Mouse (Mus musculus): ENCODE measurements around the gene Rnf41.

The Rnf41 gene

DNA sequence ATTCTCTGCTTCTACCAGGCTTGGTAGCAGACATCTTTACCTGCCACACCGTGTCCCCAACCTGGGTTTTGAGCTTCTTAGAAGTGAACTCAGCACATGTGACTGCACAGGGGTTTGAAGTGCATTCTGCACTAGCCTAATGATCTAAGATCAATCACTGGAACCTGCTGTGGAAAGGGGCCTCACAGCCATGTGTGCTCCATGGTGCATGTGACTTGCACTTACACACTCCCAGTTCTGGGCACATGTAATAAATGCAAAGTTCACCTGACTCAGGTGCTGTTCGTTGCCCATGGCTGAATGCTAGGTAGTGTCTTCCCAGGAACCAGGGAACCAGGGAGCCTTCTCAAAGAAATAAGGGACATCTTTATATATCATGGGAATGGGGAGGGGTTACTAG, 22.0 kb downstream of the Rnf41 start:
- DNase-seq, result no peak

GRCm38 (mm10) chr10:128434681-128435080, 23.2 kb downstream of the Rnf41 start:
- peak in 1 of 2 experiments; percentile 27 for DNase-seq

DNA sequence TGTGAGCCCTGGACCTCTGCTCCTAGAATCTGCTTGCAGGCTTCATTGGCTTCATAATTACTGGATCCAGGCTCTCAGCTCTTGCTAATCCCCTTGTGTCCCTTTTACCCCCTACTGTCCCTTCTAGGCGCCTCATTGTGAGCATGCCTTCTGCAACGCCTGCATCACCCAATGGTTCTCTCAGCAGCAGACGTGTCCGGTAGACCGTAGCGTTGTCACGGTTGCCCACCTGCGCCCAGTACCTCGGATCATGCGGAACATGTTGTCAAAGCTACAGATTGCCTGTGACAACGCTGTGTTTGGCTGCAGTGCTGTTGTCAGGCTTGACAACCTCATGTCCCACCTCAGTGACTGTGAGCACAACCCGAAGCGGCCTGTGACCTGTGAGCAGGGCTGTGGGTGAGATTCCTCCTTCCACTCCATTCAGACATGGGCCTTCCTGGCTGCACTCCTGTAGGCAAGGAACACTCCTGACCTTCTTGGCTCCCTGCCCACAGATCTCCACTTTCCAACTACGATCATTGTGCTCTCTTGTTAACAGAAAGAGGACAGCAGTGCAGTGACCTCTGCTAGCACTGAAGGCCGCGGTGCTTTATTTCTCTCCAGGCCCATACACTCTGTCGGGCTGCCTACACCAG, 23.8 kb downstream of the Rnf41 start:
- peak; percentile 75 to 85 for DNase-seq

GRCm38 (mm10) chr10:128435873-128436272, 24.4 kb downstream of the Rnf41 start:
- DNase-seq, result peak in 1 of 2 experiments; percentile 10

- DNase-seq, result peak in 1 of 2 experiments; percentile 27
Observed at GRCm38 (mm10) chr10:128436376-128436775, 24.9 kb downstream of the Rnf41 start.

DNA sequence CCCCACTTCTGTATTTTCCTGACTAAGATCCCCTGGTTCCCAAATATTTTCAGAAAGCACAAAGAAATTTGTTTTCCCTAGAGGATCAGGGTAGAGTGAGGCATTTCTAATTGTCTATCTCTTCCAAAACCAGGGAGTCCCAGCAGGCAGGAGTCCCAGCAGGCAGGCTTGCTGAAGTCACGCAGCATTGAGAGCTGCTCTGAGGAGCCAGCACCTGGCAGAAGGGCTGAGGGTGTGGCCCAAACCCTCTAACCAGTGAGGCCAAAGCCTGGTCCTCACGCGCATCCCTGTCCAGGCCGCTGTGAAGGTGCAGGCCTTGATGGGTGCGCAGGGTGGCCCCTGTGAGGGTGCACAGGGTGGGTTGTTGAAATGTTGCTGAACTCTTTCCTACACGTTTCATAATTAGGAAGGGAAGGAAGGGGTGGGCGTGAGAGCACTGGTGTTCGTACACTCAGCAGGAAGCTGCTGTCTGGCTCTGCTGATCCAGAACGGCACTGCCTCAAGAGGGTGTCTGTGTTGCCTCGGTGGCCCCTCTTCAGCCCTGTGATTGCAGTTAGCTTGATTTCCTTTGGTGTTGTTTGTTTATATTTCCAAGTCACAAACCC, 27.3 kb downstream of the Rnf41 start:
- DNase-seq, result peak; percentile 43 to 51

- DNase-seq, result peak; percentile 49 to 59
Observed at GRCm38 (mm10) chr10:128440407-128440806, 28.9 kb downstream of the Rnf41 start.

DNA sequence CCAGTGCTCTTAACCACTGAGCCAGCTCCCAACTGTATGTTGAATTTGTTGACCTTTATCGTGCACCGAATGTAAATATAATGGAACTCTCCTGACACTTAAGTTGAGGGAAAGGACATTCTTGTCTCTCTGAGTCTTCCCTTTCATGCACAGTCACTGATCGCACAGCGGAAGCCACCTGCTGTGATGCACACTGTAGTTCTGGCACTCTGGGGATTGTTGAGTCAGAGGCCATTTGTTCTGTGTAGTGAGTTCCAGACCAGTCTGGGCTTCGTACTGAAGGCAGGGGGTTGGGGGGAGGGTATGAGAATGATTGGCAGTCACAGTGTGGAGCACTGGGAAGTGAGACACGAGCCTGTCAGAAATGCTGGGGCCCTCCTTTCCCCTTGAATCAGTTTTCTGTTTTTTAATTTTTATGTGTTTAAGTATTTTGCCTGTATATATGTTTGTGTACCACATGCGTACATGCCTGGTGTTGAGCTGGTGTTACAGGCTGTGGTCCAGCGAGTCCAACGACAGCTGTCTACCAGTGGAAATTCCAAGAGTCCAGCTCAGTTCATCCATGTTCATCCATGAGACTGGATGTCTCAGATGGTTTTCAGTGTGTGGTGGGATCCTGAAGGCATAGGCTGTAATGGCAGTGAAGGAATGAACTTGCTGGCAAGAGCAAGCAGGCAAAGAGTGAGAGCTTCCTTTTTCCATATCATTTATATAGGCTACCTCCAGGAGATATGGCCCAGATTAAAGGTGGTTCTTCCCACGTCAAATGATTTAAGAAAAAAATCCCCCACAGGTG, 30.1 kb downstream of the Rnf41 start:
- no peak for DNase-seq

GRCm38 (mm10) chr10:128442718-128443117, 31.3 kb downstream of the Rnf41 start:
- DNase-seq, result no peak

GRCm38 (mm10) chr10:128444354-128444753, 32.9 kb downstream of the Rnf41 start:
- no peak for DNase-seq

DNA sequence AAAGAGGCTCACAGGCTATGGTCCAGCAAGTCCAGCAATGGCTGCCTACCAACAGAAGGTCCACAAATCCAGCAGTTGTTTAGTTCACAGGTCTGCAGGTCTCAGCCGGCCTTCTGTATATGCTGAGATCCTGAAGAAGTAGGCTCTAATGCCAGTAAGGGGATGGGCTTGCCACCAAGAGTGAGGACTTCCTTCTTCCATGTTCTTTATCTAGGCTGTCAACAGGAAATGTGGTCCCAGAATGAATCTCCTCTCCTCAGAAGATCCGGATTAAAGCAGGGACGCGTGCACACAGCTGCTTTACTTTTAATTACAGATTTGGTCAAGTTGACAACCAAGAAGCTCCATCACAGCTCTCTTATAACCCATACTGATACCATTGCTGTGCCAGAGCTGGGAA, 34.0 kb downstream of the Rnf41 start:
- peak in 1 of 2 experiments; percentile 8 for DNase-seq

DNA sequence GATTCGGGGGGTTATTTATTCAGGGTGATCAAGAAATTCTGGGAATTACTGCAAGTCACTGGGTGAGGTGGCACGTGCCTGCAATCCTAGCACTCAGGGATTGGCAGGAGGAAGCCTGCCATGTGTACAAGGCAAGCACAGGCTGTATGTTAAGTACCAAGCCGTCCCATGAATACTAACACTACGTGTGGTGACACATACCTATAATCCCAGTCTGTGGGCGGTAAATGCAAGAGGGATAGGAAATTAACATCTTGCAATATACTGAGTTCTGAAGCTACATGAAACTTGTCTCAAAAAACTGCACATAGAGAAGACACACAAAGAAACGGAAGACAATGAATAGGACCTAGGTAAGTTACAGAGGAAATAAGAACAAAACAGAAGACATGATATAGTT, 39.6 kb downstream of the Rnf41 start:
- no peak for DNase-seq

GRCm38 (mm10) chr10:128454471-128454870, 43.0 kb downstream of the Rnf41 start:
- DNase-seq, result no peak

- DNase-seq, result peak; percentile 77 to 83
Observed at GRCm38 (mm10) chr10:128455280-128455679, 43.8 kb downstream of the Rnf41 start.

DNA sequence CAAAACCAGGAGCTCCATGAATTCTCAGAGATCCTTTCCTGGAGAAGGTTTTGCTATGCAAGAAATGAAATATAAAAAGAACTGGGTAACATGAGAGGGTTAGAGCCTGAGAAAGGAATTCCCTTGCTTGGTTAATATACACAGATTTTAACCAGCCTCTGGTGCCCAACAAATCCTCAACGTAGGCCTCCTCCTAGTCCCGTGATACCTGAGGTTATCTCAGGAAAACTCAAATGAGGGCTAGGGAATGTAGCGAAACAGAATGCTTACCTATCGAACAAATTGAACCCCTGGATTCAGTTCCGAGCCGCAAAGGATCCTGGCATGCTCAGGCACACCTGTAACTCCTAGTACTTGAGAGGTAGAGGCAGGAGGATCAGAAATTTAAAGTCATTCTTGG, 46.2 kb downstream of the Rnf41 start:
- DNase-seq, result peak in 1 of 2 experiments; percentile 21

GRCm38 (mm10) chr10:128458348-128458718, 46.9 kb downstream of the Rnf41 start:
- DNase-seq, result peak; percentile 94 to 95

GRCm38 (mm10) chr10:128458719-128459408, 47.4 kb downstream of the Rnf41 start, which contains the start of gene Smarcc2:
TSS of gene Smarcc2 (plus strand) at chr10:128459248.
- DNase-seq, result peak; percentile 88 to 92

- DNase-seq, result peak in 1 of 2 experiments; percentile 44
Observed at GRCm38 (mm10) chr10:128459409-128460269, 48.2 kb downstream of the Rnf41 start.

GRCm38 (mm10) chr10:128460270-128460630, 48.8 kb downstream of the Rnf41 start:
- DNase-seq, result peak in 1 of 2 experiments; percentile 12

- DNase-seq, result no peak
Observed at GRCm38 (mm10) chr10:128474366-128474765, 62.9 kb downstream of the Rnf41 start.

- no peak for DNase-seq
Observed at GRCm38 (mm10) chr10:128486370-128486769, 74.9 kb downstream of the Rnf41 start.

Measured in kidney, postnatal 4 days (tissue).